Mouse (Mus musculus): ENCODE results near the gene Otos.
A peak's percentile ranks its signal among the peaks of the same experiment; 100 is the strongest.

Gene Otos

DNA sequence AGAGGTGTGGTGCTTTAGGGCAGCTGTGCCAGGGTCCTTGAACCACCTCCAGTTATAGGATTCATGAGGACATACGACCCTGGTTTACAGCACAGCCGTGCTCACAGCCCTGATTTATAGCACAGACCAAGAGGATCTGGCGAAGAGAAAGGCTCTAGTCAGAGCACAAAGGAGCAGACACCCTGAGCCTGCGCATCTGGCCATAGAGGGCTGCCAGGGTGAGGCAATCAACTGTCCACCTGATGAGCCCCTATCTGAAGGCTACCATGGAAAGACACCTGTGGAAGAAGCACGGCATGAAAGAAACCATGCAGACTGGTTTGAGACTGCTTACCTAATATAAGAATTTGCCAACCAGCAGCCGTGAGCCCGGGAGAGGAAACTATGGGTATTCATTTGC lies 2.0 kb downstream of the Otos start:
- DNase-seq (ENCODE audit: low spot score in 2 of 2): no peak

DNA sequence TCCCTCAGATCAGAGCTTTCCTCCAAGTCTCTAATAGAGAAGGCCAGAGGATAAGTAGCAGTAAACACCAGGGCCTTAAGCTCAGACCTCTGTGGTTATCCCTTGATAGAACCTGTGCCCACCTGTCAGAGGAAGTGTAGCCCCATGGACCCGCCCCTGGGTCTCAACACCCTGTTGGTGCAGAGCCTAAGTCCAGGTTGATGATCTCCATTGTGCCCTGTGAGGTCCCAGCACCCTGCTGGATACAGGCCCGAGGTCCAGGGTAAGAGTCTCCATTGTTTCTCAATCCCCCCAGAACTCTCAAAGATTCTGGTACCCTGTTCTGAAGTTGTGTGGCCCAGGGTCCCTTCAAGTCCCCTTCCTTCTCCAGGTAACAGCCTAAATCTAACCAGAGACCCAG lies 2.5 kb downstream of the Otos start:
- DNase-seq (ENCODE audit: low spot score in 2 of 2): no peak

DNA sequence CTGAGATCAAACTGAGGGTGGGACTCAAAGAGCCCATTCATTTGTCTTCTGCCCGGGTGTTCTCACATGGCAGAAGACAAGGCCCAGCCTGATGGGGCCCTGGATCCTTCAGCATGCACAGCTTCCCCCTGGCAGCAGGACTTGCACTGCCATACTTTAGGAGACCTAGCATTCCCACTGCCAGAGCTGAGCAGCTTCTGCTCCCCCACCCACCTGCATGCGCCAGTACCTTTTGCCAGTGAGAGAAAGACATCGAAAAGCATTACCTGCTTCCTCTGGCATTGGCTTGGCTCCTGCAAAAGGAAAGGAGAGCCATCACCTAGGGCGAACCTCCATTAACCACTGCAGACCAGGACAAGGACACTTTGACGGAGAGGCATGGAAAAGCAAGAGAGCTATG lies 3.7 kb downstream of the Otos start:
- DNase-seq (ENCODE audit: low spot score in 2 of 2): no peak

- DNase-seq (ENCODE audit: low spot score in 2 of 2): no peak
These were observed 5.0 kb downstream of the Otos start for GRCm38 (mm10) chr1:92643691-92644090.

DNA sequence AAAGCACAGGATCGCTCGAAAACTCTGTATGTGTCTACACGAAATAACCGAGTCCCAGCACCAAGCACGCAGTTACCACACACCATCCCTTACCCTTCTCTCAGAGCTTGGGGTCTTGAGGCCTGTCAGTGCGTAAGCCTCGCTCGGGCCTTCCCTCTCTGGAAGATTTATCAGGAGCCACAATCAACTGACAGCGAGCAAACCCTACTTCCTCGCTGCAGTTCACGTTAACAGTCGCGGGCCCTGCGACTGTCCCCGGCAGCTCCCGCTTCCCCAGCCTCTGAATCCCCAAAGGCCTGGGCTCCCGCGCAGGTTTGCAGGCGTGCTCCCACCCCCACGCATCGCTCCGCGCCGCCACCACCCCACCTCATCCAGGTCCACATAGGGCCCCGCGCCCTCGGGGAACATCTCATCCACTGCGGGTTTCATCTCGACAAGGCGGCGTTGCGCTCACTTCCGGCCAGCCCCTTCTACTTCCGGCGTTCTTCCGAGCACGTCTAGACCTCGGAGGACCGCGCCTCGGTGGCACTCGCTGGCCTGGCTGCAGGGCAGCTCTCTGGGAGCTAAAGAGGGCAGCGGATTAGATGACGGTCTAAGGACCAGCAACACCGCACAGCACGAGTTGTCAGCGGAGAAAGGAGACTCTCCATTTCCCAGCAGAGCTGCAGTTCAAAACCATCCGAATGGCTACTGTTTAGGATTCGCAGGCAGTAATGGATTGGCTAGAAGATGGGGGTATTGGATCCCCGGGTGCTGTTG lies 6.9 kb downstream of the Otos start, which contains the start of gene Cops9:
Cops9 (minus strand) TSS at position 472 of the 759 bp plus-strand sequence.
- peak; percentile 79 to 86 for DNase-seq (ENCODE audit: low spot score in 2 of 2)

GRCm38 (mm10) chr1:92640393-92640792 lies 8.2 kb downstream of the Otos start:
- DNase-seq (ENCODE audit: low spot score in 2 of 2): no peak

GRCm38 (mm10) chr1:92638736-92639135 lies 9.9 kb downstream of the Otos start:
- no peak for DNase-seq (ENCODE audit: low spot score in 2 of 2)

DNA sequence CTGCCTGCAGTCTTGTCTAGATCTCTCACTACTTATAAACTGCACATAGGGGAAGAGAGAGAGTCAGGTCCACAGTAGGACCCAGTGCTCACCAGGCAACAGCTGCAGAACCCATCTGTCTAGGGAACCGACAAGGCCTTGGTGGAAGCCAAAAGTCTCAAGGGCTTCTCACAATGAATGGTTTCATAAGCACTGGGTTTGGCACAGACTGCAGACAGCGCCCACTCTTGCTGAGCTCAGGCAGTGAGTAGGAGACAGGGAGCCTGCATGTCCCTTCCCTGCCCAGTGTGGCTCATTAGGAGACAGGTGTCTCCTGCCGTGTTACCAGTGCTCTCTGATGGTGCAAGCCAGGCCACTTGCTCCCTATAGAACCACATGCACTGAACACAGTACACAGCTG lies 10.5 kb downstream of the Otos start:
- DNase-seq (ENCODE audit: low spot score in 2 of 2): no peak

DNA sequence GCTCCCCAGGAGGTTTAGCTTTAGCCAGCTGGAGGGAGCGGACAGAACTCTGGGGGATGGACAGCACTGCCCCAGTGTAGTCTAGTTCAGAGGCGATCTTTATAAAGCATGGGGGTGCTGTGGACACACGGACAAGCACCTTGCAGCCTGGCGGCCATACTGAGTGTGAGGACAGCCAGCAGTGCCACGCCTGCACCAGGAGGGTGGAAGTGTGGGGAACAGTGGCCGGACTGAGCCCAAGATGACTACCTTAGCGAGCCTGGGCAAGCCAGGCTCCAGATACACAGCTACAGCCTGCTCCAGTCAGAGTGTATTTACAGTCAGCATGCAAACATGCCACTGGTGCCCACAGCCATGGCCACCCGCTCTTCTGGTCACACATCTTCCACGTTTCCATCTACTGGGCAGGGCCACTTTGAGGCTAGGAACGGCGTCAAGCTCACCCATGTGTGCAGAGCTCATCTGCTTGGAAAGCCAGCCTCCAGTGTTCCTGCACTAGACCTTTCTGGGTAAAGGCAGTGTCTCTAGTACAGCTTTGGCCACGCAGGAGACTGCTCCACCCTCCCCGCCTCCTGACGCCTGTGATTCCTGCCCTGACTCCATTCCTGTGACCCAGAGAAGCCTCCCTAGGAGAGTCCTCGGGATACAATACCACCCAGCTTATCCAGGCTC lies 11.0 kb downstream of the Otos start:
- DNase-seq (ENCODE audit: low spot score in 2 of 2): no peak

GRCm38 (mm10) chr1:92636676-92637075 lies 12.0 kb downstream of the Otos start:
- DNase-seq (ENCODE audit: low spot score in 2 of 2): no peak

- no peak for DNase-seq (ENCODE audit: low spot score in 2 of 2)
These were observed 12.6 kb downstream of the Otos start for GRCm38 (mm10) chr1:92636015-92636414.

- no peak for DNase-seq (ENCODE audit: low spot score in 2 of 2)
These were observed 13.6 kb downstream of the Otos start for GRCm38 (mm10) chr1:92634976-92635599.

GRCm38 (mm10) chr1:92634569-92634968 lies 14.1 kb downstream of the Otos start:
- no peak for DNase-seq (ENCODE audit: low spot score in 2 of 2)

GRCm38 (mm10) chr1:92633726-92634125 lies 14.9 kb downstream of the Otos start:
- DNase-seq (ENCODE audit: low spot score in 2 of 2): no peak

GRCm38 (mm10) chr1:92632948-92633347 lies 15.7 kb downstream of the Otos start:
- DNase-seq (ENCODE audit: low spot score in 2 of 2): no peak

DNA sequence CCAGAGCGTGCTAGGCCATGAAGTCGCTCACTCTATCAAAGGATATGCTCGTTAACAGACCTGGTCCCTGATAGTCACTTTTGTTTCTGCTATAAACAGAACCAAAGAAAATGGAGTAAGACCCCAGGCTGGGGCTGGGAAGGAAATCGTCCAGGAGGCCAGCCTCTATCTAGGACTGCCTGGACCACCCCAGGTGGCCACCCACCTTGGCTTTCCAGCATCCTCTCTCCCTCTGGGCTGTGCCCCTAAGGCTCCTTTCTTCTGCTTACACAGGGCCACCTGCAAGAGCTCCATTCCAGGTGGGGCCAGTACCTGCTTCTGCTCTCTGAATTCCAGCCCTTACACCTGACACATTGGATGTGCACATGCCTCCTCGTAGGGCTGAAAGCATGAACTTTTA lies 16.4 kb downstream of the Otos start:
- DNase-seq (ENCODE audit: low spot score in 2 of 2): no peak

DNA sequence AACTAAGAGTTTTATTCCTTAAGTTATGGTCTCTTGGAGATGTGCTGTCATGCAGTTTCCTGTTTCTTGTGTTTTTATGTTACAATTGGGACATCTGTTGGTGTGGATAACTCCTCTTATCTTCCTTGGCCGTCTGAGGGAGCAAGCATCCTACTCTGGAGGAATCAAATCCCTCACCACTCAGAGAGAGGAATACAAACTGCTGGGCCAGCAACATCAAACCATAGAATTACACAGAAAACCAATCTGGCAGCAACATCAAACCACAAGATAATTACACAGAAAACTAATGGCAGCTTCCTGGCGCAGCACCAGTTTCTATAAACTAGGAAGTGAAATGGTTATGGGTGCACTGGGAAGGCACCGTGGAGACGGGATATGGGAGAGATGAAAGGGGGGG lies 20.4 kb downstream of the Otos start:
- no peak for DNase-seq (ENCODE audit: low spot score in 2 of 2)

DNA sequence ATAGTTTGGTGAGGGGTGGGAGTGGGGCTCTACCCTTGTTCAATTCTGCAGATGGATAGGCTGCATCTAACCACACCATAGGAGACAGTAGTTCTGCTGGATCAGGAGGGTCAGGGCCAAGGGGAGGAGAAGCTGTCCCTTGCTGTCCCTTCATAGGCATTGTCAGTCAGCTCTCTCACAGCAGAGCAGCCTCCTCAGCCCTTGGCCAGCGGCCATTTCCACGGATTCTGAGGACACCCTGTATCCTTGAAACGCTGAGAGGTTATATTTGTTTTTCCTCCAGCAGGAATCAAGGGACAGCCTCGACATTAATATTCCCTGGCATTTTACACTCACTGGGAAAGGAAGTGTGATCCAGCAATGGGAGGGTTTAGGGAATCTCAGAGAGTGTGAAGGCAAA lies 30.3 kb downstream of the Otos start:
- DNase-seq (ENCODE audit: low spot score in 2 of 2): no peak

DNA sequence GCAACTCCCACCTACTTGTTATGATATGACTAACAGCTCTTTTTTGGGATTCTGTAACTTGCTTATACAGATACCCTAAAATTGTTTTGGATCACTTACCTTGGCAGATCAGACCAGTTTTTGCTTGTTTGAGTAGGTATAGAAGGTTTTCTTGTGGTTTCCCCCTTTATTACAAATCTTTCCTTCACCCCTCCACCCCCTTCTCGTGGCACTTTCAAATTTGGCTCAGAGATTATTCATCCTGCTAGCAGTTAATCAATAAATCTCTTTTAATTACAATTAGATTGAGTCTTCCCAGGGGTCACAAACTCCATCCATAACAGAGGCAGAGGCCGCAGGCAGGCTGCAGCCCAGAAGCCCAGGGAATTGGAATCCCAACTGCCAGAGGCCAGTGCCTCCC lies 31.2 kb downstream of the Otos start, which contains the start of gene Olfr12:
Olfr12 (plus strand) TSS at position 301 of the 400 bp plus-strand sequence.
- DNase-seq (ENCODE audit: low spot score in 2 of 2): no peak

GRCm38 (mm10) chr1:92616046-92616445 lies 32.6 kb downstream of the Otos start:
- no peak for DNase-seq (ENCODE audit: low spot score in 2 of 2)

DNA sequence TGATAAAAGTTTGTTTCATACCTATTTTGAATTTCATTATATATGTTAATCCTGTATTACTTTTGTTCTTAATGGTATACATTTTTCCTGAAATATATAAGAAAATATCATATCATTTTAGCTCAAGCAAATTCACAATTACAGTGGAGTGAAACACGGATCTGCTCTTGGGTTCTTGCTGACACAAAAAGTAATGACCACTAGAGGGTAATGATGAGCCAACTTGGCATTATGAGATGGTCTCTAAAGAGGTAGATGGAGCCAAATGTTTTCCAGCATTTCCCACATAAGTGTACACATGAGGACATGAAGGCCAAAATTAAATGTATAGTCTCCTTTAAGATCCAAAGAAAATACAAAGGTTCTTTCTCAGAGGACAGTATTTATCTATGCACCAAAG lies 34.1 kb downstream of the Otos start:
- DNase-seq (ENCODE audit: low spot score in 2 of 2): no peak

- DNase-seq (ENCODE audit: low spot score in 2 of 2): no peak
These were observed 35.5 kb downstream of the Otos start for GRCm38 (mm10) chr1:92613175-92613574.

- DNase-seq (ENCODE audit: low spot score in 2 of 2): peak in 1 of 2 experiments; percentile 49
These were observed 37.6 kb downstream of the Otos start for GRCm38 (mm10) chr1:92611008-92611407.

Data from frontal cortex, postnatal 10 days (tissue).